Comparison of ENCODE assay signal across 8 mouse cellular contexts in the genomic region with DNA sequence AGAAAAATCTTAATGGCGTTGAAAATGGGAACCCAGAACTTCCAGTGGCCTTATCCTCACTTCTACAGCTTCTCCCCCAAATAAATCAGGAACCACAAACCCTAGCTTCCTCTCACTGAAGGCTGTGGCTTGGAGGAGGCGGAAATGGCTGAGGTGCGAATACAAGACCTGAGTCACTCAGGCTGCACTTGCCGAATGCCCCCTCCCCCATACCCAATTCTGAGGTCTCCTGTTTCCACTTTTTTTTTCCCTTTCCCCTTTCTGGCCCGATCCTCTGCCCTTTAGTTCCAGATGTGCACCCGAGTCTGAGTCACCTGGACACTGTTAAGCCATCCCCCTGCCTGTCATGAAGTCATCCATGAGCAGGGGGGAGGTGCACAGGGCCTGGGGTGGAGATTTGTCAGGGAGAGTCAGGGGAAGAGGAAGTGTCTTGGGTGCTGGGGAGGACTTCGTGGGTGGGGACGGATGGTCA. TPM values are rescaled to one million over a fixed set of nuclear protein-coding genes. Genes with fewer than 3 reads are reported as not detected.
A peak's percentile ranks its signal among the peaks of the same experiment; 100 is the strongest.
DNase-seq lines count a peak whose midpoint lies in the region; ATAC-seq lines count a peak whose summit lies in the region.

A gene (plus strand): TSS at position 437 of the 472 bp plus-strand sequence.

- H3K9me3 ChIP-seq in neural tube, embryonic 11.5 days (ENCODE audit: control insufficient read depth, low read length), result no peaks in the 10 kb centered on the region
- H3K9me3 ChIP-seq in forebrain, embryonic 15.5 days, result no peaks in the 10 kb centered on the region
- H3K9me3 ChIP-seq in liver, embryonic 11.5 days (ENCODE audit: control insufficient read depth, low read length), result no peaks in the 10 kb centered on the region
- H3K9me3 ChIP-seq in neural tube, embryonic 12.5 days, result no peaks in the 10 kb centered on the region

- no peaks in the 10 kb centered on the region for H3K36me3 ChIP-seq in neural tube, embryonic 11.5 days (ENCODE audit: control insufficient read depth, insufficient read depth, low read length)
- no peaks in the 10 kb centered on the region for H3K36me3 ChIP-seq in forebrain, embryonic 15.5 days
- H3K36me3 ChIP-seq in liver, embryonic 11.5 days (ENCODE audit: control insufficient read depth, insufficient read depth, low read length), result 0 out of 2 replicates have a peak, but pooled peaks cover 3% of the 10 kb centered on the region
- H3K36me3 ChIP-seq in neural tube, embryonic 12.5 days, result no peaks in the 10 kb centered on the region

- H3K9ac ChIP-seq in neural tube, embryonic 11.5 days (ENCODE audit: low read length), result no peak within 1 kb of the TSS
- no peak within 1 kb of the TSS for H3K9ac ChIP-seq in forebrain, embryonic 15.5 days (replicated peaks)
- no peak within 1 kb of the TSS; the same call in 1 of the 2 replicates for H3K9ac ChIP-seq in liver, embryonic 11.5 days (ENCODE audit: low read depth, low read length)
- no peak within 1 kb of the TSS for H3K9ac ChIP-seq in neural tube, embryonic 12.5 days

- WGBS in neural tube, embryonic 11.5 days, result 77% methylated on average over 8 of the region's 8 CpGs
- WGBS in forebrain, embryonic 15.5 days, result 81% methylated on average over 8 of the region's 8 CpGs
- WGBS in liver, embryonic 11.5 days, result 44% methylated on average over 8 of the region's 8 CpGs
- 80% methylated on average over 8 of the region's 8 CpGs for WGBS in neural tube, embryonic 12.5 days

- H3K27ac ChIP-seq in neural tube, embryonic 11.5 days (ENCODE audit: low read depth, low read length), result no peak within 1 kb of the TSS
- H3K27ac ChIP-seq in forebrain, embryonic 15.5 days (replicated peaks), result peak within 1 kb of the TSS; percentile 94; the same call in 1 of the 2 replicates
- no peak within 1 kb of the TSS for H3K27ac ChIP-seq in liver, embryonic 11.5 days (ENCODE audit: low read depth, low read length)
- no peak within 1 kb of the TSS for H3K27ac ChIP-seq in neural tube, embryonic 12.5 days

- H3K4me2 ChIP-seq in neural tube, embryonic 11.5 days (ENCODE audit: low read depth), result no peak within 1 kb of the TSS; the same call in 1 of the 2 replicates
- H3K4me2 ChIP-seq in forebrain, embryonic 15.5 days (replicated peaks), result peak within 1 kb of the TSS; percentile 84
- H3K4me2 ChIP-seq in liver, embryonic 11.5 days, result peak within 1 kb of the TSS; percentile 79
- H3K4me2 ChIP-seq in neural tube, embryonic 12.5 days (replicated peaks), result peak within 1 kb of the TSS; percentile 83

- H3K4me1 ChIP-seq in neural tube, embryonic 11.5 days (ENCODE audit: control insufficient read depth, insufficient read depth, low read length), result 0 out of 2 replicates have a peak, but pooled peaks cover 3% of the 10 kb centered on the region
- H3K4me1 ChIP-seq in forebrain, embryonic 15.5 days, result peaks cover 20% of the 10 kb centered on the region
- H3K4me1 ChIP-seq in liver, embryonic 11.5 days (replicated peaks; ENCODE audit: control insufficient read depth, insufficient read depth, low read length), result no peaks in the 10 kb centered on the region
- H3K4me1 ChIP-seq in neural tube, embryonic 12.5 days, result peaks cover 14% of the 10 kb centered on the region

- no peaks in the 10 kb centered on the region for H3K27me3 ChIP-seq in neural tube, embryonic 11.5 days (ENCODE audit: control insufficient read depth, insufficient read depth, low read length)
- 0 out of 2 replicates have a peak, but pooled peaks cover 2% of the 10 kb centered on the region for H3K27me3 ChIP-seq in forebrain, embryonic 15.5 days
- 0 out of 2 replicates have a peak, but pooled peaks cover 3% of the 10 kb centered on the region for H3K27me3 ChIP-seq in liver, embryonic 11.5 days (replicated peaks; ENCODE audit: control insufficient read depth, insufficient read depth, low read length)
- peaks cover 12% of the 10 kb centered on the region; the same call in 1 of the 2 replicates for H3K27me3 ChIP-seq in neural tube, embryonic 12.5 days (replicated peaks)

- H3K4me3 ChIP-seq in neural tube, embryonic 11.5 days (ENCODE audit: low read depth, low read length), result 0 out of 2 replicates have a peak within 1 kb of the TSS, but pooled peaks have one; percentile 54
- peak within 1 kb of the TSS; percentile 67 for H3K4me3 ChIP-seq in forebrain, embryonic 15.5 days
- 0 out of 2 replicates have a peak within 1 kb of the TSS, but pooled peaks have one; percentile 58 for H3K4me3 ChIP-seq in liver, embryonic 11.5 days (ENCODE audit: low read depth, low read length)
- H3K4me3 ChIP-seq in neural tube, embryonic 12.5 days, result no peak within 1 kb of the TSS; the same call in 1 of the 2 replicates

- ATAC-seq in neural tube, embryonic 11.5 days (ENCODE audit: insufficient read depth, low FRiP score, low TSS enrichment), result no peak
- ATAC-seq in forebrain, embryonic 15.5 days (replicated peaks), result no peak
- ATAC-seq in liver, embryonic 11.5 days (replicated peaks; ENCODE audit: low FRiP score), result no peak
- ATAC-seq in neural tube, embryonic 12.5 days (ENCODE audit: low FRiP score, low read depth), result no peak
- ATAC-seq in erythroid progenitor cell, adult 5-6 weeks (replicated peaks; ENCODE audit: low FRiP score, poor library complexity, severe bottlenecking), result no peak

- no peak for DNase-seq in neural tube, embryonic 11.5 days (ENCODE audit: low spot score)
- DNase-seq in neural tube, embryonic 10.5 days (ENCODE audit: extremely low spot score, low spot score), result no peak
- DNase-seq in liver, embryonic 11.5 days (ENCODE audit: low spot score), result no peak
- no peak for DNase-seq in gastrocnemius, postnatal 10 days
- no peak for DNase-seq in testis, postnatal 14 days (ENCODE audit: low spot score)

RNA-seq across cellular contexts. Expression of the gene that starts here (rescaled TPM):
- 0.54 and 0.60 TPM in 2 replicates for polyA plus RNA-seq in neural tube, embryonic 11.5 days (2014; fragmentation: Nextera tagmentation; extraction: Ambion mirVana)
- polyA plus RNA-seq in forebrain, embryonic 15.5 days (2015; fragmentation: Nextera tagmentation; extraction: Ambion mirVana), result 0.25 and 0.32 TPM in 2 replicates
- polyA plus RNA-seq in liver, embryonic 11.5 days (2014; fragmentation: Nextera tagmentation; extraction: Ambion mirVana), result 0.68 and 1.4 TPM in 2 replicates
- 0.27 and 0.40 TPM in 2 replicates for polyA plus RNA-seq in neural tube, embryonic 12.5 days (2016; fragmentation: Nextera tagmentation; extraction: Ambion mirVana)
- 1 to 10 TPM in 1 of 2 experiments, under 1 TPM in 1; 0.59 to 1.0 TPM for total RNA-seq in gastrocnemius, postnatal 10 days (2021)
- 5.9 and 12.3 TPM in 2 replicates for total RNA-seq in erythroid progenitor cell, adult 5-6 weeks (2015; ENCODE audit: low replicate concordance)
- 3.2 and 6.1 TPM in 2 replicates for total RNA-seq in erythroid progenitor cell, adult 5-6 weeks (2017; ENCODE audit: low replicate concordance)
